Mouse (Mus musculus): Measurements from ENCODE around the gene Nans.

GRCm38 (mm10) chr4:46526798-46527557 is 37.9 kb downstream of the Nans start:
- TF ChIP-seq POLR2A (IDR thresholded peaks at IDR 0.05; ENCODE audit: control insufficient read depth, extremely low read depth, insufficient read depth, low read length, poor library complexity) (no peak), CTCF (IDR thresholded peaks at IDR 0.05; ENCODE audit: borderline replicate concordance, control insufficient read depth, extremely low read depth, insufficient read depth, low read length, poor library complexity) (no peak)
